Mouse (Mus musculus): ENCODE data around the gene Alx3. TPM values are rescaled to one million over a fixed set of nuclear protein-coding genes. Genes with fewer than 3 reads are reported as not detected.

The Alx3 gene
- polyA plus RNA-seq, 1 experiment = 0.05 TPM

DNA sequence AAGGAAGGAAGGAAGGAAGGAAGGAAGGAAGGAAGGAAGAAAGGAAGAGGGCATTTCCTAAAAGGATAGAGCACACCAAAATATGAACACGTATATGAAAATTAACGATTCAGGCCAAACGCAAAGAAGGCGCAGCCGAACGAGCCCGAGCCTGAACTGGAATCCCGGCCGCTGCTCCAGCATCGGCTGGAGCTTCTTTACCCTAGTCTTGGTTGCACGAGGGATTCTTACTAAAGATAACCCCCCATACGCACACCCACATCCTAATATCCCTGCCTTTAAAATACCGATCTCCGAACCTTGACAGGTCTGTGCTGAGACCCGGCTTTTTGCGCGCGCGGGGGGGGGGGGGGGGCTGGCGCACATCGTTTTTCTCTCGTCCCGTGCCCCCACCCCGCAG, 2.3 kb downstream of the Alx3 start:
- TF ChIP-seq CTCF (IDR thresholded peaks at IDR 0.05; ENCODE audit: control insufficient read depth, insufficient read depth, insufficient replicate concordance, low read depth, low read length) = no peak
- TF ChIP-seq POLR2A (IDR thresholded peaks at IDR 0.05; ENCODE audit: control insufficient read depth, low read depth, low read length) = no peak

GRCm38 (mm10) chr3:107597586-107598389, 3.0 kb downstream of the Alx3 start:
- Histone ChIP-seq H3K4me1 (ENCODE audit: control insufficient read depth, insufficient read depth, low read length) (peaks cover 18% of the 10 kb centered on the region), H3K27ac (ENCODE audit: control insufficient read depth, insufficient read depth, low read depth, low read length) (no peak overlapping the region), H3K4me3 (ENCODE audit: control insufficient read depth, low read depth, low read length) (no peak overlapping the region), H3K36me3 (ENCODE audit: control insufficient read depth, insufficient read depth, low read length) (no peaks in the 10 kb centered on the region), H3K27me3 (ENCODE audit: control insufficient read depth, insufficient read depth, low read length) (peaks cover 4% of the 10 kb centered on the region)
- TF ChIP-seq CTCF (IDR thresholded peaks at IDR 0.05; ENCODE audit: control insufficient read depth, insufficient read depth, insufficient replicate concordance, low read depth, low read length) (no peak), POLR2A (IDR thresholded peaks at IDR 0.05; ENCODE audit: control insufficient read depth, low read depth, low read length) (no peak)

More for the DNA sequence above, 2.3 kb downstream of the Alx3 start:
- H3K36me3 ChIP-seq (ENCODE audit: control insufficient read depth, insufficient read depth, low read length) = no peaks in the 10 kb centered on the region
- H3K27me3 ChIP-seq (ENCODE audit: control insufficient read depth, insufficient read depth, low read length) = peaks cover 4% of the 10 kb centered on the region
- H3K4me3 ChIP-seq (ENCODE audit: control insufficient read depth, low read depth, low read length) = no peak overlapping the region
- no peak overlapping the region for H3K27ac ChIP-seq (ENCODE audit: control insufficient read depth, insufficient read depth, low read depth, low read length)
- peaks cover 18% of the 10 kb centered on the region for H3K4me1 ChIP-seq (ENCODE audit: control insufficient read depth, insufficient read depth, low read length)

DNA sequence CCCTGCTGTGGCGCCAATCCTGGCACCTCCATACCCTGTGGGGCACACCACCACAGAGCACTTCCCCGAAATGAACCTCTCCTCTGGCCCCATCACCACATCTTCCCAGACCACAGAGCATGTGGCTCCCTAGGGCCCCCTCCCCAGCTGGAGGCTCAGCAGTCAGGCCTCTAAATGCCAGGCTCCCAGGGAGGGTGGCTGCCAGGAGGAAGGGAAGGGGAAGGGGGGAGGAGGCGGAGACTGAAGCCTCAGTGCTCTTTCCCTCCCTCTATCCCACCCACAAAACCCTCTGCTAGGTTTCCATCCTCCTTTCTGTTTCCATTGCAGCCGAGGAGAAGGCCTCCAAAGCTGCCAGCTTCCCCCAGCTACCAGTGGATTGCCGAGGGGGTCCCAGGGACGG, 5.3 kb downstream of the Alx3 start:
- H3K27ac ChIP-seq (ENCODE audit: control insufficient read depth, insufficient read depth, low read depth, low read length) = no peak overlapping the region
- H3K4me1 ChIP-seq (ENCODE audit: control insufficient read depth, insufficient read depth, low read length) = peaks cover 15% of the 10 kb centered on the region
- peaks cover 2% of the 10 kb centered on the region for H3K27me3 ChIP-seq (ENCODE audit: control insufficient read depth, insufficient read depth, low read length)
- no peak overlapping the region for H3K4me3 ChIP-seq (ENCODE audit: control insufficient read depth, low read depth, low read length)
- TF ChIP-seq CTCF (IDR thresholded peaks at IDR 0.05; ENCODE audit: control insufficient read depth, insufficient read depth, insufficient replicate concordance, low read depth, low read length) = no peak
- TF ChIP-seq POLR2A (IDR thresholded peaks at IDR 0.05; ENCODE audit: control insufficient read depth, low read depth, low read length) = no peak
- H3K36me3 ChIP-seq (ENCODE audit: control insufficient read depth, insufficient read depth, low read length) = no peaks in the 10 kb centered on the region

DNA sequence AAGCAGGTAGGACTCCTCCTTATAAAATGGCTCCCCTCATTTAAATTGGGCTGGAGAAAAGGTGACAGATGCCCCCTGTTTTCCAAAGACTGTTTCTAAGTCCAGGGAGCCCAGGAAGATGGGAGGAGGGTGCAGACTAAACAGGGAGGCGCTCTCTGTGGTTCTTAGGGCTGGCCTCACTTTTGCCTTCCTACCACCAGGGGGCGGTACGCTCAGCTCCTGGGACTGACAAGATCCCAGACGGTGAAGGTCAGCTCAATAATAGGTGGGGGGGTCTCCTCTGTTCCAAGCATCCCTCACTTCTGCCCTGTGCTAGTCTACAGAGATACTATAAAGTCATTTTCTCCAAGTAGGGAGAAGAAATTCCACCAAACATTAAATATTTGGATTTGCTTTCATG, 10.5 kb downstream of the Alx3 start:
- H3K27ac ChIP-seq (ENCODE audit: control insufficient read depth, insufficient read depth, low read depth, low read length) = no peak overlapping the region
- H3K27me3 ChIP-seq (ENCODE audit: control insufficient read depth, insufficient read depth, low read length) = no peaks in the 10 kb centered on the region
- H3K4me3 ChIP-seq (ENCODE audit: control insufficient read depth, low read depth, low read length) = no peak overlapping the region
- H3K4me1 ChIP-seq (ENCODE audit: control insufficient read depth, insufficient read depth, low read length) = no peaks in the 10 kb centered on the region
- H3K36me3 ChIP-seq (ENCODE audit: control insufficient read depth, insufficient read depth, low read length) = no peaks in the 10 kb centered on the region
- peak; percentile 92 for TF ChIP-seq CTCF (IDR thresholded peaks at IDR 0.05; ENCODE audit: control insufficient read depth, insufficient read depth, insufficient replicate concordance, low read depth, low read length)
- TF ChIP-seq POLR2A (IDR thresholded peaks at IDR 0.05; ENCODE audit: control insufficient read depth, low read depth, low read length) = no peak

DNA sequence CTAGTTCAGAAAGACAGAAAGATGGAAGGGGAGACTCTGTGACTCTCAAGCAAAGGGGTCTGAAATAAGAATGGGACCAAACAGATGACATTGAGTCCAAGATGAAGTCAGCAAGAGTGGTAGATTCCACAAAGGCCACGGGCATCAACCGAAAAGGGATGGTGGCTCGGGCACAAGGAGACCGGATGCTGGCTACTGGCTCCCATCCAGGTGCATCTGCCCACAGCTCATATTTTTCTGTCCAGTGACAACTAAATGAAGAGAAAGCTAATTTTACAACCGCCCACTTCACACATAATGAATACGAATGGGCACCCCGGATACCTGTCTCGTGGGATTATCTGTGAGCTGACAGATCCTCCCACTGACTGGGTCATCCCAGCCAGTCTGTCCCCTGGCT, 12.4 kb downstream of the Alx3 start:
- H3K4me3 ChIP-seq (ENCODE audit: control insufficient read depth, low read depth, low read length) = no peak overlapping the region
- no peaks in the 10 kb centered on the region for H3K4me1 ChIP-seq (ENCODE audit: control insufficient read depth, insufficient read depth, low read length)
- no peak overlapping the region for H3K27ac ChIP-seq (ENCODE audit: control insufficient read depth, insufficient read depth, low read depth, low read length)
- H3K27me3 ChIP-seq (ENCODE audit: control insufficient read depth, insufficient read depth, low read length) = no peaks in the 10 kb centered on the region
- TF ChIP-seq CTCF (IDR thresholded peaks at IDR 0.05; ENCODE audit: control insufficient read depth, insufficient read depth, insufficient replicate concordance, low read depth, low read length) (no peak), POLR2A (IDR thresholded peaks at IDR 0.05; ENCODE audit: control insufficient read depth, low read depth, low read length) (no peak)
- H3K36me3 ChIP-seq (ENCODE audit: control insufficient read depth, insufficient read depth, low read length) = no peaks in the 10 kb centered on the region

DNA sequence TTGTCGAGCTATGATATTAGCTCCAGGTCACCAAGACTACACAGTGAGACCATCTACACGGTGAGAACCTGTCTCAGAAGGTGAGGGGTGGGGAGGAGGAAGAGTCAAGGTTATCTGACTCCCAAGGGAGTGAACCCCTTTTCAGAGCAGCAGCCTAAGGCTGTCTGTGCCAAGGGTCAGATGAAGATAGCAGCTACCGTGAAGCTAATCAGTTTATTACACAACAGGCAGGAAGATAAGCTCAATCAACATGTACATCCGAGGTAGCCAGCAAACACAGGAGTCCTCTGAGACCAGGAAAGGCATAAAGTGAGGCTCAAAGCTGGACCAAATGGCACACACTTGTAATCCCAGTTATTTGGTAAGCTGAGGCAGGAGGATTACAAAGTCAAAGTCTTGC, 14.0 kb downstream of the Alx3 start:
- Histone ChIP-seq H3K4me1 (ENCODE audit: control insufficient read depth, insufficient read depth, low read length) (no peaks in the 10 kb centered on the region), H3K4me3 (ENCODE audit: control insufficient read depth, low read depth, low read length) (no peak overlapping the region), H3K27ac (ENCODE audit: control insufficient read depth, insufficient read depth, low read depth, low read length) (no peak overlapping the region), H3K27me3 (ENCODE audit: control insufficient read depth, insufficient read depth, low read length) (no peaks in the 10 kb centered on the region), H3K36me3 (ENCODE audit: control insufficient read depth, insufficient read depth, low read length) (no peaks in the 10 kb centered on the region)
- TF ChIP-seq POLR2A (IDR thresholded peaks at IDR 0.05; ENCODE audit: control insufficient read depth, low read depth, low read length) (no peak), CTCF (IDR thresholded peaks at IDR 0.05; ENCODE audit: control insufficient read depth, insufficient read depth, insufficient replicate concordance, low read depth, low read length) (no peak)

DNA sequence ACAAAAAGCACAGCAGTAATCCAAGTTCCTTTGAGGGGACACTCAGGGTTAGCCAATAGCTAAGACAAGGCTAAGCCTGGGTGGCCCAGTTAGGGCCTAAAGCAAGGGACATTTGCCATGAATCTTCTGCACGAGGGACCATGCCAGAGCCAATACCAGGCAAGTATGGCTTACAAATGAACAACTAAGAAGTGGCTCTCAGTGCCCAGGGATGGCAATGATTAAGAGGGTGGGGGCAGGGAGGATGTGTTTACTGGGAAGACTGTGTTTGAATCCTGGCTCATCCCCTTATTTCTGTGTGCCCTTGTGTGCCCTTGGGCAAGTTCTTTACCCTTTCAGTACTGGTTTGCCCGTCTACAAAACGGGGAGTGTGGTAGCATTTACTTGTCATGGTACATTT, 14.5 kb downstream of the Alx3 start:
- TF ChIP-seq POLR2A (IDR thresholded peaks at IDR 0.05; ENCODE audit: control insufficient read depth, low read depth, low read length) = no peak
- no peak for TF ChIP-seq CTCF (IDR thresholded peaks at IDR 0.05; ENCODE audit: control insufficient read depth, insufficient read depth, insufficient replicate concordance, low read depth, low read length)
- Histone ChIP-seq H3K4me1 (ENCODE audit: control insufficient read depth, insufficient read depth, low read length) (no peaks in the 10 kb centered on the region), H3K36me3 (ENCODE audit: control insufficient read depth, insufficient read depth, low read length) (no peaks in the 10 kb centered on the region), H3K27ac (ENCODE audit: control insufficient read depth, insufficient read depth, low read depth, low read length) (no peak overlapping the region), H3K27me3 (ENCODE audit: control insufficient read depth, insufficient read depth, low read length) (no peaks in the 10 kb centered on the region), H3K4me3 (ENCODE audit: control insufficient read depth, low read depth, low read length) (no peak overlapping the region)
